Mouse (Mus musculus) embryonic fibroblast, embryonic 13.5 days (primary cell): ENCODE measurements around the gene Rgs6.

ENCODE experiments used
- CTCF ChIP-seq: IDR thresholded peaks from 2 replicates; pipeline ENCODE4 v1.5.1; 2011; ENCODE audit warnings: mild to moderate bottlenecking, control low read depth, low read length, moderate library complexity, borderline replicate concordance; ENCODE audit not compliant: insufficient read depth
- POLR2A ChIP-seq: IDR thresholded peaks from 2 replicates; pipeline ENCODE4 v1.6.1; 2011; ENCODE audit warnings: low read depth, mild to moderate bottlenecking, control low read depth, low read length, moderate library complexity

DNA sequence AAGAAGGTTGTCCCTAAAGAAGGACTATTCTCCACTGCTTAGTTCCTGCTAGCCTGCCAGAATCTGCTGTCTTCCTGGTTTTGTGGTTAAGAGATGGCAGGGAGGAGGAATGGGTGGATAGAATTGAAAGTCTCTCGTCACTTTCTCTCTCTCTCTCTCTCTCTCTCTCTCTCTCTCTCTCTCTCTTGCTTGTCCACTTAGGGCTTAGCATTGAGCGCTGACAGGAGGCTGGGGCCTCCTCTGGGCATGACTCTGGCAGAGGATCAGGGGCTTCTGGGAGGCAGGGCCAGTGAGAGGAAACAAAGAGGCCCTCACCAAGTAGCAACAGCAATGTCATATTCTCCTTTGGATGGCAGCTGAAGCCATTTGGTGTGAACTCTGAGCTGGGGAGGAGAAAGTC is 554.4 kb downstream of the Rgs6 start:
- TF ChIP-seq CTCF (no peak), POLR2A (no peak)
